Mouse (Mus musculus): Measurements from ENCODE around the gene Bhlhe40. TPM values are rescaled to one million over a fixed set of nuclear protein-coding genes. Genes with fewer than 3 reads are reported as not detected.

The Bhlhe40 gene
- polyA plus RNA-seq, 1 experiment from 2014 or later = 7.0 TPM

DNA sequence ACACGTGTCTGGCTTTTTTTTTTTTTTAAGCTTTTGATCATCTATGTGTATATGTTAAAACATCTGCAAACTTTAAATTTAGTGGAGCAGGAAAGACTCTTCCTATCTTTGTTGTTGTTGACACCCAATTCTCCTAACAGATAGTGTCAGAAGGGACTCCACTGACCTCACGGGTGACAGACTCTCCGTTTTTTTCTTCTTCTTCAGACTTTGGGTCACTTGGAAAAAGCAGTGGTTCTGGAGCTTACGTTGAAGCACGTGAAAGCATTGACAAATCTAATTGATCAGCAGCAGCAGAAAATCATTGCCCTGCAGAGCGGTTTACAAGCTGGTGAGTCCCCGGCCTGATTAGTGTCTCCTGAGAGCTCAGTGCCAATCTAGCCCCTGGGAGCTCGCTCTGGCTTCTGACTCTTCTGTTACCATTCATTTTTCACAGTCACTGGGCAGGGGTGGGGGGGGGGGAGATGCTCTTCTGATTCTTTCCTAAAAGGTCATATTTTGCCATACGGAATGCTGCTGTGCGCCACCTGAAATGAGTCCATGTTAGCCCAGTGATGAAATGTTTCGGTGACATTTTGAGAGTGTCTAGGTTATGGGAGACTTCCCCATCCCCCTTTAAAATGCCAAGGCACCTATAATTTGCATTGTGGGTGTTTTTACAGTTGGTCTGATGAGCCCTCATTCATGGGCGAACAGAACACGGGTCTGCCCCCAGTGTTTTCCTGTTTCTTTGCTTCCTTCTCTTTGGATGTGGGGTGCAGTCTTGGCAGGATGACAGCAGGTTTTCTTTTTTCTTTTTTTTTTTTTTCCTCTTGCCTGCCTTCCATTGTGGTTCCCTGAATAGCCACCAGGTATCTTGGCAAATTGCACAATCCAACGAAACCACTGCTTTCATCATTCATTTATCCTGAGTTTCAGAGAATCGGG lies 2.1 kb downstream of the Bhlhe40 start:
- no peak for DNase-seq (ENCODE audit: low spot score)

DNA sequence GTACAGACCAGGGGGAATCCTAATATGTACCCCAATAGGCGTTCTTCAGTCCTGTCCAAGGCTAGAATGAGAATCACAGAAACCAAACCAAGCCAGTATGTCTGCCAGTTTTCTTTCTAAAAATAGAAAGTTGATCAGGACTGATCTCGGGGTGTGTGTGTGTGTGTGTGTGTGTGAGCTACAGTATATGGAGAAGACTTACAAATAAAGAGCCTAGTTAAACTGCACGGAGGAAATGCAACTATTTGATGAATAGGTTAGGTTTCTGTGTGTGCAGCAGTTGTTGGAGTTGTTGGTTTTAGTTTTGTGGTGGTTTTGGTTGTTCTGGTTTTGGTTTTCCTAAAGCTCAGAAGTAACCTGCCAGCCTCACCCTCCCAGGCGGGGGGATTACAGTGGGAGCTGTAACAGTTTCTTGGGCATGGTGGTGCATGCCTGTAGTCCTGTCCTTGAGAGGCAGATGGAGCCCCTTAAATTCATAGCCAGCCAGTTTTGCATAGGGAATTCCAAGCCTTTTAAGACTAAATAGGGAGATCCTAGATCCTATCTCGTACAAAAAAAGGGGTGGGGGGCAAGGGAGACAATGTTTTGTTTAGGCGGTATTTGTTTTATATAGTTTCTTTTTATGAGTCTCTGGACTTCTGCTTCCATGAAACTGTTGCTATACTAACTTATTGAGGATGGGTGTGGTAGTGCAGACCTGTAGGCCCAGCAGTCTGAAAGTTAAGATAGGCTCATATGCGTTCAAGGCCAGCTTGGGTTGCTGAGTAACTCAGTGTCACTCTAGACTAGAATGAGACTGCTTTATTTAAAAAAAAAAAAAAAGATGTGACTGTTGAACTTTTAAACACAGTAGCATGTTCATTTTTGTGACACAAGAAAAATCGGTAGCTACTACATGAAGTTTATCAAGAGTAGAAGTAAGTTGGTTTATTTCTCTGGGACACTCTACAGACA lies 3.1 kb downstream of the Bhlhe40 start:
- DNase-seq (ENCODE audit: low spot score) = no peak

DNA sequence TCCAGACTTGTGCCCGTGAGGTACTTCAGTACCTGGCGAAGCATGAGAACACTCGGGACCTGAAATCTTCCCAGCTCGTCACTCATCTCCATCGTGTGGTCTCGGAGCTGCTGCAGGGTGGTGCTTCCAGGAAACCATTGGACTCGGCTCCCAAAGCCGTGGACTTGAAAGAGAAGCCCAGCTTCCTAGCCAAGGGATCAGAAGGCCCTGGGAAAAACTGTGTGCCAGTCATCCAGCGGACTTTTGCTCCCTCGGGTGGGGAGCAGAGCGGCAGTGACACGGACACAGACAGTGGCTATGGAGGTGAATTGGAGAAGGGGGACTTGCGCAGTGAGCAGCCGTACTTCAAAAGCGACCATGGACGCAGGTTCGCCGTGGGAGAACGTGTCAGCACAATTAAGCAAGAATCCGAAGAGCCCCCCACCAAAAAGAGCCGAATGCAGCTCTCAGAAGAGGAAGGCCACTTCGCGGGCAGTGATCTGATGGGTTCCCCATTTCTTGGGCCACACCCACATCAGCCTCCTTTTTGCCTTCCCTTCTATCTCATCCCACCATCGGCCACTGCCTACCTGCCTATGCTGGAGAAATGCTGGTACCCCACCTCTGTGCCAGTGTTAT lies 4.2 kb downstream of the Bhlhe40 start:
- no peak for DNase-seq (ENCODE audit: low spot score)

DNA sequence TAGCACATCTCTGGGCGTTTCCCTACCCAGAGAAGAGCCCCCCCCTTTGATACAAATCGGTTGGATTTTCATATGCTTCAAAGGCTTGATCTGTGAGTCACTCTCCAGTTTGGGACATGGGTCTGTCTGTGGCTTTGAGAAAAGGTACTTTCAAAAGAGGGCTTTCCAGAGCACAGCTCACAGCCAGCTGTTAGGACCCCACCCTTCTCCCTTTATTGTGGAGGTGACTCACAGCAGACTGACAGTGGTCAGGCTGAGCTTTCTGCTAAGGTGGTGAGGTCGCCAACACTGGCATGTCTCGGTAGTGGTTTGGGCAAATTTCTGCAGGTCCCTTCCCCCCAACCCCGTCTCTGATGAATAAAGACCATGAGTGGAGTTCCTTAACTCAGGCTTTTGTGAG lies 5.2 kb downstream of the Bhlhe40 start:
- DNase-seq (ENCODE audit: low spot score) = no peak

DNA sequence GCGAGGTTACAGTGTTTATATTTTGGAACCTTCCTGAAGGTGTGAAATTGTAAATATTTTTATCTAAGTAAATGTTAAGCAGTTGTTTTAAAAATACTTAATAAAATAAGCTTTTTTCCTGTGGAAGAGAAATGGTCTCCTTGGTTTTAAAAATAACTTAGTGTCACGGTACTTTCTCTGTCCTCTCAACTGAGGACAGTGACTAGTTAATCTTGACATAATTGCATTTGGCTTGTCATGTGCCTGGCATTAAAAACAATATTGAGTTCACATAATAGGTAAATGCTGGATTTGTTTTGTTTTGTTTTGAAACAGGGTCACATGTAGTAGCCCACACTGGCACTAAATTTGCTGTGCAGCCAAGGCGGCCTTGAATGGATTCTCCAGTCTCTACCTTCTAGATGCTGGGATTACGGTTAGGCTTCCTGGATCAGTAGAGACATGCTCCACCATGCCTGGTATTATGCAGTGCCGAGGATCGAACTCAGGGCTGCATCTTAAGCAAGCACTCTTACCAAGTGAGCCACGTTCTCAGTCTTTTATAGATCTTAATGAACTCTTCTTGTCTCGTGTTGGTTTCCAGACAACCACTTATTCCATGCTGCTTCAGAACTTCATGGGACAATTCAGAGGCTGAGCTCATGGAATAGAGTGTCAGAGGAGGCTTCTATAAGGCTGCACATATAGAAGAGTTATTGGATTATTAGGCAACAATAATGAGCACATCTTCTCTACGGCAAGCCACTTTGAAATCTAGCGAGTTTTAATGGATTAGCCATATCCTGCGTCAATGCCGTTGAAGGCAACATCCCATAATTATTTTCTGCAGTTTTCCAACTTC lies 6.4 kb downstream of the Bhlhe40 start:
- DNase-seq (ENCODE audit: low spot score) = no peak

DNA sequence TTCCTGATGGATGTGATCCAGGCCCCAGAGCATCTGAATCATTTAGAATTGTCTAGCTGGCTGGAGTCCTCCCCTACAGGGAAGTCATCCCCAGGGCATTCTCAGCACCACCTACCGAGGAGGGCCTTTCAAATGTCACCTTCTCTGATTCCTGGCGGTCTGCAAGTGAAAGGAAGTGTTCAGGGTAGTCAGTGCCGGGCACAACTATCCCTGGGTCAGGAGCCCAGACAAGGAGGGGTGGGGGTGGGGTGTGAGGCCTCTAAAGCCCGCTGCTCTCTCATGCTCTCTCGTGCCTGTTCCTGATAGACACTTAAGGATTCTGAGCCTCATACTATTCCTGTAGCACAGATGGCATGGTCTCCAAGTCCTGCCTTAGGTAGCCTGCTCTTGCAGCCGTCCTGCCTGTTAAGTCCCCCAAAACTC lies 7.2 kb downstream of the Bhlhe40 start:
- DNase-seq (ENCODE audit: low spot score) = no peak

DNA sequence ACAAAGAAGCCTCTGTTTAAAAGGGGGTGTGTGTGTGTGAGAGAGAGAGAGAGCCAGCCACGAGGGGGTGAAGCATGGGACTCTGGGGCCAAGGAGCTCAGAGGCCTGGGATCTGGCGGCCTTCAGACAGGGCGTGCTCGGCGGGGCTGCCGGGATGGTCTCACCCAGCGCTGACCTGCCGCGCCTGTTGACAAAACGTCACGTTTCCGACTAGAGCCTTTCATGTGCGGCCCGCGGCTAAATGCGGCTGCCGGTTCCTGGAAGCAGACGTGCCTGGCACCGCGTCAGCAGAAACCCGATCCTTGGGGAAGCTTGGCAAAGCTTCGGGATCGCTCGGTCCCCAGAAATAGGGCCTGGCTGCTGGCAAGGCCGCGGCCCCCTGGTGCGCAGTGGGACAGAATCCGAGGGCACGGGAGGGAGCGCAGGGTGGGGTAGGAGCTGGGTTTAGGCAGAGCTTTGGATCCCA lies 7.9 kb downstream of the Bhlhe40 start:
- peak; percentile 27 for DNase-seq (ENCODE audit: low spot score)

DNA sequence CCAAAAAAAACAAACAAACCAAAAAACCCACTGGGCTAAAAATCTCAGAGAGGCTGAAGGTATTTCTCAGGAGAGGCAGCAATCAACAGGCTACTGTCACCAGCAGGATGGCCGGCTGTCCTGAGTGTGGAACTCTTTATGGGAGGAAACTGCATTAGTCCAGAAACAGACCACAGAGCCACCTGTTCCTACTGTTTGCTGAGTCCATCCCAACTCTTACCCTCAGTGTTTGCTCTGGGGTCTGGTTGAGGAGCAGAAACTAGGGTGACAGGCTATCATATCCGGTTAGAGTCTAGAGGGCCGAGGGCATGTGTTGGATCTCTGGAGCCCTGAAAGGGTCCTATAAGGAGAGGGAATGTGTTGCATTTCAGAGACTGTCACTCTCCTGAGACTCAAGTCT lies 9.8 kb downstream of the Bhlhe40 start:
- DNase-seq (ENCODE audit: low spot score) = no peak

DNA sequence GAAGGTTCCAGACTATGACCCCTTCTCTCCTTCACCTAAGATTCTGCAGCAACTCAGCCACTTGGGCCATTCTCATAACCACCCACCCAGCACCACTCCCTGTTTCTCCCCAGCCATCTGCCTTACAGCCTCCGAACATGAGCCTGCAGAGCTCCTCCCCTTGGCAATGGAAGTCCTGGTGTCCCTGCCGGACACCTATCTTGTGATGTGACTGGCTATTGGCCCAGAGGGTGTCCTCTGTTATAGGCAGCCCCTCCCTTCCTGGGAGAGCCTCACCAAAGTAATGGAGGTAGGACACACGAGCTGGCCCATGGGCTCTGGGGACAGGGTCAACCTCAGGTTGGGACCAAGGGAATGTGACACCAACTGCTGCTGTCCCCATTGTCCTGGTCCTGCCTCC lies 10.4 kb downstream of the Bhlhe40 start:
- DNase-seq (ENCODE audit: low spot score) = no peak

DNA sequence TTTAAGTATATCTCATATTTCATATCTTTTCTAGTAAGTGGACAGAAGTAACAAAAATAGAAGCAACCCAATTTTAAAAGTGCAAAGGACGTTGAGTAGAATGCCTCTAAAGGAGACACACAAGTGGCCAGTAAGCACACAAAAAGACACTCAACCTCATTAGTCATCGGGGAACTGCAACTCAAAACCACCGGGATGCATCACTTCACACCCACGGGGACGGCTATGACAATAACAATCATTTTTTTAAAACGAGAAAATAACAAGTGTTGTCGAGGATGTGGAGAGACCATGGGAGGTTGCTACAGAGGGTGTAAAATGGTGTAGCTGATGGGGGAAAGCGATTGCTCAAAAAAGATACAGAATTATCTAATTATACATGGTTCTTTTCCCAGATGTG lies 11.7 kb downstream of the Bhlhe40 start:
- no peak for DNase-seq (ENCODE audit: low spot score)

DNA sequence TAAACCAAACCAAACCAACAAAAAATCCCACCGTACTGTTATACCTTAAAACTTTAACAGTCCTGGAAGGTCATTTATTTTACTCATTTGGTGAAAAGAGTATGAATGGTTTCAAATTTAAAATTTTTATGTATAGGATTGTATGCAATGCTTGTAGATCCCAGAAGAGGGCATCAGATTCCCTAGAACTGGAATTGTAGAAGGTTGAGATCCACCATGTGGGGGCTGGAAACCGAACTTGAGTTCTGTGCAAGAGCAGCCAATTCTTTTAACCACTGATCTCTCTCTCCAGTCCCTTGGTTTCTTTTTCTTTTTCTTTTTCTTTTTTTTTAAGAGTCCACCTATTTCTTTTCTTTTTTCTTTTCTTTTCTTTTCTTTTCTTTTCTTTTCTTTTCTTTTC lies 13.8 kb downstream of the Bhlhe40 start:
- no peak for DNase-seq (ENCODE audit: low spot score)

DNA sequence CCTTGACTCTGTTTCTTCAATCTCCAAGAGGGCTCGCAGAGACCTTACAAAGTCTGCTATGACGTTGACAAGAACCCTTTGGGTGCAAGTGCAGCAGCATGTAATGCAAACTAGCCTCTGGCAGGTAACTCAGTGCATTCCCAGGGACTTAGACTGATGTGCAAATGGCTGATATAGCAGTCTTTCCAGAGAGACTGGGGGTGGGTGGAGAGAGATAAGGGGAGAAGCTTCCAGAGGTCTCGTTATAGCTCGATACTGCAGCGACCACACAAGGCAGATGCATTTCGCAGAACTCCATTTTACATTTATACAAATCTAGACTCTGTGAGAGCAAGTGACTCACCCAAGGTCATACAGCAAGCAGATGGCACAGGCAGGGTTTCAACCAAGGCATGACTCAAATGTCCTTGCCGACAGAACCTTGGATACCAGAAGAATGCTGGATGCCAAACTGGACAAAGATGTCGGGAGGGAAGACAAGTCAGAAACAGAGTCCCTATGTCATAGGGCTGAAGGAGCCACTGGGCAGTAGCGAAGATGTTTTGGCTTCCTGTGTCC lies 16.4 kb downstream of the Bhlhe40 start:
- no peak for DNase-seq (ENCODE audit: low spot score)

DNA sequence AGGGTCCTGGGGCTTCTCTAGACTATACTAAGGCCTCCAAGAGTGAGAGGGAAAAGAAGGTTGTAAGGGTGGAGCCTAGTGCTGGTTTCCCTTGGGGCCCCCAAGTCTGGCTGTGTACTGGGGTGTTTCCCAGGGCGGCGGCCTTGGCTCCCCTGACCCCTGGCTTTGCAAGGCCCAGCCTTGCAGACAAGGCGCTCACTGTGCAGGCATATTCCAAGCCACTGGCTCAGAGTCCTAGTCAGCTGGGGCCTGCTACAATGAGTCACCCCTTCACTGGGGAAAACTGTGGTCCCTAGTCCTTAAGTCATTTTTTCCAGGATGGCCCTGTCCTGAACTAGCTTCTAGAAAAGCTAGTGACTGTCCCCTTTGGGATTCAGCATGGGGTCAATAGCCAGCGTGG lies 17.3 kb downstream of the Bhlhe40 start:
- no peak for DNase-seq (ENCODE audit: low spot score)

DNA sequence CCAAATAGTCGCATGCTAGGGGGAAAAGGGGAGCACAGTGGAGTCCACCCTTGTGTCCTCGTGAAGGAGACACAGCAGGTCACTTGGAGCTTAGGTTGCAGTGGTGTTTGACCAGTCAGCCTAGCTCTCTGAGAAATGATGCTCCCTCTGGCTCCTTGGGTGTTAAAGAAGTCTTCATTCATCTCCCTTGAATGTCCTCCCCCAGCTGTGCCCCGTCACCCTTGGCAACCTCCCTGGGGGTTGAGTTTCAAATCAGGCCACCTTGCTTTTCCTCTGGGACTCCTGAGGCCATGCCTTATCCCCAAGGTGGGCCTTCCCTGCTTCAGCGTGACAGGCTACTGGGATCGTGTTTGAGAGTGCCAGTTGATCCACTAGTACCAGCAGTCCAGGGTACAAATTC lies 17.8 kb downstream of the Bhlhe40 start:
- DNase-seq (ENCODE audit: low spot score) = no peak

DNA sequence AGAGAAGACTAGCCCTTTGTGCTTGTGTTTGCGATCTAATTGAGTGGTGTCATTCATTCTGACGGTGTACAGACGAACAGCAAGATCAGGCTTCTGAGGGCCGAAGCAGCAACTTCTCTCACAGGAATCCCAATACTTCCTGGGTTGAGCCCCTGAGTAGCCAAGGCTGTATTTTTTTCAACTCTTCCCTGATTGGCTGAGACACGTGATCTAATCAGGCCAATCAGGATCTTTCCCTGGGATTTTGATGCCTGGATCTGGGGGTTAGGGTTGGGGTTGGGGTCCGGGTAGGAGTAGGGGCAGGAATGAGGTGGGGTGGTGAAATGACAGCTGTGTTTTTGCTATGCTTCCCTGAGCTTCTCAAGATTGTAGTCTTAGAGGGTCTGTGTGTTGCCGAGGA lies 20.1 kb downstream of the Bhlhe40 start:
- DNase-seq (ENCODE audit: low spot score) = no peak

DNA sequence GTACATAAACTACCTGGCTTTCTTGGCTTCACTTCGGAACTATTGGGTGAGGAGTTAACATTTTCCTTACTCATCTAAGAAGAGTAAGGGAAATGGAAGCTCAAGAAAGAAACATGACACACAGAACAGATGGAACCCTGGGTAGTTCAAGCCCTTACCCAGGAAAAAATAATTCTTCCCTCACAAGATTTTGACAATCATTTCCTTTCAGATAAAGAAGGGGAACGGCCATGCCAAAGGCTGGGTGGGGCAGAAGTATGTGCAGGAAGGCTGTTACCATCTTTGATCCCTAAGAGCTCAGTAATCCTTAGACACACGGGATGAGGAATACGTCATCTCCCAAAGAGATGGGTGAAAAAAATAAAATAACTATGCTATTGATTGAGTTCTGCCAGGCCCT lies 20.7 kb downstream of the Bhlhe40 start:
- no peak for DNase-seq (ENCODE audit: low spot score)

DNA sequence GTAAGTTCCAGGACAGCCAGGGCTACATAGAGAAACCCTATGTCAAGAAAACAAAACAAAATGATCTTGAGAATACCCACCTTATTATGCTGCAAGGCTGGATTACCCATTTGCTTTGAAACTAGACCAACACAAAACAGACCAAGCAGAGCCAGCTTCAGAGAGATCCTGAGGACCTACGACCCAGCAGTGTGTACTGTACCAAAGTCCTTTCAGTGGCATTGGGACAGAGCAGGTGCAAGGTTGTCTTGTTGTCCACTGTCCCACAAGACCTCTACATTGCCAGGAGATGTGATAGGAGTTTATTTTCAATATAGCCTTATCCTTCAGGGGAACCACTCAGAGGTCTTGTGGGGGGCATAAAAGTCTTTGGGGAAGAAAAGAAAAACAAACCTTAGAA lies 22.7 kb downstream of the Bhlhe40 start:
- no peak for DNase-seq (ENCODE audit: low spot score)

DNA sequence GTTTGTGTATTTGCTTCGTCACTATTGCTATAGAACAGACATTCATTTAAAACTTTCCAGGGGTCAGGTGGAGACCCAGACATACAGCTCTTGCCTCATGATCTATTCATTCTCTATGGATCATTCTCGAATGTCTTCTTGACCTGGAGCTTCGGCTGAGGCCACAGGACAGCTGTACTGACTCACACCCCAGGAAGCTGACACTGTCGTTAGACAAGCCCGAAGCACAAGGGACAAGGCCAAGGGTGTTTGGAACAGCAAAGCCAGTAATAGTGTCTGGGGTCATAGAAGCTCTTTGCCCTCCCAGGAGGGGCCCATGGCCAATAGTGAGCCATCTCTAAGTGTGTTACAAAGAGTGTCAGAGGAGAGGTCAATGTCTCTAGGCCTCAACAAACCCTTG lies 24.0 kb downstream of the Bhlhe40 start:
- DNase-seq (ENCODE audit: low spot score) = no peak

DNA sequence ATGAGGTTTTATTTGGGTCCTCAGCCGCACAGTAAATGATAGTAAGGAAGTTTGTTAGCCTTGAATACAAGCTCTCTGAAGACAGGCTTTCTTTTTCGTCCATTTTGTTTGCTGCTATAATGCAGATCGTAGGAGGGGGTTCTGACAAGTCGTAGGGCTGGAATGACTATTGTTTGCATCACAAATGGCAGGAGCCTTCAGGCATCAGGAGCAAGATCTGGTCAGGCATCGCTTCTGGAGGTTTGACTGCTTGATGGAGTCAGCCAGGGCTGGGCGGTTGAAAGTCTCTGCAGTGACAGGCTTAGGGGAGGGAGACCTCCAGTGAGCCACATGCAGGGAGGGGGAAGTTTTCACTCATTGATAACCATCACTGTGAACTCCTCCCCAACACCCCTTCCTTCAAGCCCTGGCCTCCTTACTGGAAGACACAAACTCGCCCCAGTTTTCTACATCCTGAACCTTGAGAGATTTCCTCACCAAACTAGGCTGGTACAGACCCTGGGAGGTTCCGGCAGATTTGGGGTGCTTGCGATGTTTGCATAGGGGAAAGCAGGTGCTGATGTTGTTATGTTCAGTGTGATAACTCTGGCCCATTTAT lies 25.4 kb downstream of the Bhlhe40 start:
- DNase-seq (ENCODE audit: low spot score) = no peak

DNA sequence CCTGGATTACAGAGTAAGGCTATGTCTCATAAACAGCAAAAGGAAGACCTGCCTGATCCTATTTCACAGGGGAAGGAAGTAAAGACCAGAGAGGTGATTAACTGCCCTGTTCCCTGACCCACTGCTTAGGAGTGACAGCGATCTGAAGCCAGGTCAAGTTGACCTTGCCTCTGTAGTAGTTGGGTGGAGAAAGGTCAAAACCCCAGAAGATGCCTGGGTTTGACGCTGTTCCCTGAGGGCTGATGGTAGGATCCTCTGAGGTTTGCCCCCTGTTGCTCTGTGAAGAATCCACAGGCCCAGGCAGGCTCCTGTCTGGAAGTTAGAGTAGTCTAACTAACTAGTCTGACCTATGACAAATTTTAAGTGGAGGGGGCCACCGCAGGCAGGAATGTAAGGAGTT lies 26.5 kb downstream of the Bhlhe40 start:
- no peak for DNase-seq (ENCODE audit: low spot score)
